Mouse (Mus musculus) C2C12 (cell line): ENCODE measurements around the gene Bmf.

Experiments used
- CEBPB ChIP-seq: IDR thresholded peaks from one replicate; pipeline ENCODE4 v1.6.1; 2011; ENCODE audit warnings: low read depth, mild to moderate bottlenecking, control low read depth, moderate library complexity
- CTCF ChIP-seq: IDR thresholded peaks from one replicate; pipeline ENCODE4 v1.5.1; 2011; ENCODE audit not compliant: control insufficient read depth, insufficient read depth, insufficient read length
- FOSL1 ChIP-seq: IDR thresholded peaks from one replicate; pipeline ENCODE4 v1.8.0; 2011; ENCODE audit warnings: mild to moderate bottlenecking, low read length; ENCODE audit not compliant: poor library complexity, insufficient read depth, severe bottlenecking
- MAX ChIP-seq: IDR thresholded peaks from one replicate; pipeline ENCODE4 v1.6.1; 2011; ENCODE audit warnings: mild to moderate bottlenecking, control low read depth
- MYOD1 ChIP-seq: IDR thresholded peaks from one replicate; pipeline ENCODE4 v1.6.1; 2011; ENCODE audit warnings: low read depth; ENCODE audit not compliant: control insufficient read depth, insufficient read length

DNA sequence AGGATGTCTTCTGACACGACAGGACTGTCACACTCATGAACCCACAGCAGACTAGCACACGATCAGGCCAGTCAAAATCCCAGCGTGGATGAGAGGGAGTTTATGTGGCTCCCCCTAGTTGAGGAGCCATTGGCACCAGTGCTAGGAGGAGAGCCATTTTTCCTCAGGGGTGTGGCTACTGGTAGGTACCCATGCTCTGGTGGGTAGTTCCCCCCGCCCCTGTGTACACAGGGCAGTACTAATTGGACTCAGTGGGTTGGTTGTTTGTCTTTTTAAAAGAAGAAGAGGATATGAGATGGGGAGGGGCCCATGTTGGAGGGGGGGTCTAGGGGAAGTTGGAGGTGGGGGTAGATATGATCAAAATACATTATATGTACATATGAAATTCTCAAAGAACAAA, 12.5 kb upstream of the Bmf start:
- TF ChIP-seq CTCF (no peak), MAX (no peak), MYOD1 (no peak), CEBPB (no peak), FOSL1 (no peak)
